Mouse (Mus musculus): ENCODE data around the gene Inf2.

GRCm38 (mm10) chr12:112595626-112596025, 7.0 kb downstream of the Inf2 start:
- TF ChIP-seq CTCF (IDR thresholded peaks at IDR 0.05; ENCODE audit: low read depth, low read length) = no peak
- no peak for TF ChIP-seq POLR2A (IDR thresholded peaks at IDR 0.05; ENCODE audit: insufficient read depth, low read length)
